Mouse (Mus musculus) testis, adult 10 weeks (tissue): ENCODE measurements around the gene Hfe. TPM values are rescaled to one million over a fixed set of nuclear protein-coding genes. Genes with fewer than 3 reads are reported as not detected.

Source experiments
- polyA plus RNA-seq: library from polyadenylated mRNA; stranded (reverse); fragments of 350-450 nt; fragmentation: Illumina TruSeq; extraction: RNeasy Lipid Tissue Mini Kit (QIAGEN cat#74804); gene quantifications from one replicate; pipeline ENCODE4 v1.2.3, GENCODE M21; 2014; ENCODE audit warnings: low read depth, low replicate concordance

Gene Hfe
- polyA plus RNA-seq: 13.3 TPM

DNA sequence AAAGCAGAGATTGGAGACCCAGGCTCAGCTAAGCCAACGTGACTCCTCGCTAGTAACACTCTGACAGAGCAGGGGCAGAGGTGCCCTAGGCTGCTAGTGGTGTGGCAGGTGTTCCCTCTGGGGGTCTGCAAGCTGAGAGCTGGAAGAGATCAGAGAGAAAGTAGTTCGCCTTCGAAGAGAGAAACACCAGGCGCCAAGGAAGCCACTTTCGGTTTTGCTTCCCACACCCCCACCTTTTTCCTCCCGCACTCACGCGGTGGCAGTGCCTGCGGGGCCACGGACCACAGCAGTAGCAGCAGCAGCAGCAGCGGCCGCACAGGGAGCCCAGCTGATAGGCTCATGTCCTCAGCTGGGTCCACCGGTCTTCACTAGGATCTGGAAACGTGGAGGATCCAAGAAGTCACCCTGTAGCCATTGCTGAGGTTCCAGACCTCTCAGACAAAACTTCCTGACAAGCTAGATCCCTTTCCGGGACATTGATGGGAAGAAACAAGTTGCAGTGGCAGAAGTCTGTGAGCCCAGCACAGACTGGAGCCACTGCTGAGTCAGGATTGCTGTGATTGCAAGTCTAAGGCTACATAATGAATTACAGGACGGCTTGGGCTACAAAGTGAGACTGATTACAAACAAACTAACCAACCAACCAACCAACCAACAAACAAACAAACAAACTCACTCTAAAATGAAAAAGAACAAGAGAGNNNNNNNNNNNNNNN lies at the start of gene Hfe:
TSS of gene Hfe (minus strand) at position 481 of the 716 bp plus-strand sequence.

DNA sequence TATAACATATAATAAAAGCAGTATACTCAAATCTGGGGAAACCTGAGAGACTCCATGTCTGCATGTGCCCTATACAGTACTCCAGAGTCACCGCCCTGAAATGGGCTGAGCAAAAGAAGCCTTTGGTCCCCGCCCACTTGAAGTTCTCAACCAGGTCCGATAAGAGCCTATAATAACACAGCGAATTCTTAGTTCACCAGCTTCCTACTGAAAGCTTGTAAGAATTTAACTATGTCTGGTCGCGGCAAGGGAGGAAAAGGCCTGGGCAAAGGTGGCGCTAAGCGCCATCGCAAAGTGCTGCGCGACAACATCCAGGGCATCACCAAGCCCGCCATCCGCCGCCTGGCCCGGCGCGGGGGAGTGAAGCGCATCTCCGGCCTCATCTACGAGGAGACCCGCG lies 46.1 kb upstream of the Hfe start, which contains the start of gene Hist1h4b:
TSS of gene Hist1h4b (plus strand) at position 224 of the 400 bp plus-strand sequence.

GRCm38 (mm10) chr13:23752067-23752741 lies 41.5 kb upstream of the Hfe start, which contains the start of gene Hist1h3b:
Gene Hist1h3b, plus strand, starts transcription at chr13:23752267.

DNA sequence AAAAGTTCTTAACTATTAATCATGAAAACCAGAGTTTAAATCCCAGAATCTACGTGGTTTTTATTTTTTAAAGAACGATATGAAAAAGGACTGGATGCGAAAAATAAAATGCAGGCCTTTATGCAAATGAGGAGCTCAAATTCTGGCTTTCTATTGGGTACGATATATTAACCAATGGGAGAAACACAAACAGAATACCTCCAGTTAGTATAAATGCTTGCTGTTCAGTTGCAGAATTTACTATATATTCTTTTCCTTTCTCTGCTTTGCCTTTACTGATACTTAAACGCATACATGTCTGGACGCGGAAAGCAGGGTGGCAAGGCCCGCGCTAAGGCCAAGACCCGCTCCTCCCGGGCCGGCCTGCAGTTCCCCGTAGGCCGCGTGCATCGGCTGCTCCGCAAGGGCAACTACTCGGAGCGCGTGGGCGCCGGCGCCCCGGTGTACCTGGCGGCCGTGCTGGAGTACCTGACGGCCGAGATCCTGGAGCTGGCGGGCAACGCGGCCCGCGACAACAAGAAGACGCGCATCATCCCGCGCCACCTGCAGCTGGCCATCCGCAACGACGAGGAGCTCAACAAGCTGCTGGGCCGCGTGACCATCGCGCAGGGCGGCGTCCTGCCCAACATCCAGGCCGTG lies 40.3 kb upstream of the Hfe start, which contains the start of gene Hist1h2ab:
TSS of gene Hist1h2ab (plus strand) at position 288 of the 639 bp plus-strand sequence.

GRCm38 (mm10) chr13:23746201-23747080 lies 35.8 kb upstream of the Hfe start, which contains the start of gene Hist1h2bb:
Gene Hist1h2bb, plus strand, starts transcription at chr13:23746734.

GRCm38 (mm10) chr13:23745381-23746161 lies 34.9 kb upstream of the Hfe start, which contains the start of gene Hist1h3c:
Gene Hist1h3c, minus strand, starts transcription at chr13:23745602.

DNA sequence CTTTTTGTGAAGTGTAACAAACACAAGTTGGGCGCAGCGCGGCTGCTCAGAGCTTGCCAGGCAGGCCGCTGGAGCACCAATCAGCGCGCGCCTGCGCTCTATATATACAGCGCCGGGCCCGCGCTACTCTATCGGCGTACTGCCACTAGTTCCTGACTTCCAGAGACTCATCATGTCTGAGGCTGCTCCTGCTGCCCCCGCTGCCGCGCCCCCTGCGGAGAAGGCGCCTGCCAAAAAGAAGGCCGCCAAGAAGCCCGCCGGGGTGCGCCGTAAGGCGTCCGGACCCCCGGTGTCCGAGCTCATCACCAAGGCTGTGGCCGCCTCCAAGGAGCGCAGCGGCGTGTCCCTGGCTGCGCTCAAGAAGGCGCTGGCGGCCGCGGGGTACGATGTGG lies 28.0 kb upstream of the Hfe start, which contains the start of gene Hist1h1c:
TSS of gene Hist1h1c (plus strand) at position 132 of the 392 bp plus-strand sequence.

DNA sequence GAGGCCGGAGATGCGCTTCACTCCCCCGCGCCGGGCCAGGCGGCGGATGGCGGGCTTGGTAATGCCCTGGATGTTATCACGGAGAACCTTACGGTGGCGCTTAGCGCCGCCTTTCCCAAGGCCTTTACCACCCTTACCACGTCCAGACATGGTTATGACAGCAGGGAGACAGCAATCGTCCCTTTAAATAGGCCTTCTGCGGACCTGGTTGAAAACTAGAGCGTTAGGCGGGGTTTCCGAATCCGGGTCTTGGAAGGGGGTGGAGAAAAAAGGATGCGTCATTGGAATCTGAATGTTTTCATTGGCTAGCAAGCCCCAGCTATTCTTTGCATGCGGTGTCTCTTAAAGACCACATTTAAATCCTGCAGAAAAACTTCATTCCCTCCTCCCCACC lies 12.4 kb downstream of the Hfe start, which contains the start of gene Hist1h4c:
TSS of gene Hist1h4c (minus strand) at position 155 of the 394 bp plus-strand sequence.

DNA sequence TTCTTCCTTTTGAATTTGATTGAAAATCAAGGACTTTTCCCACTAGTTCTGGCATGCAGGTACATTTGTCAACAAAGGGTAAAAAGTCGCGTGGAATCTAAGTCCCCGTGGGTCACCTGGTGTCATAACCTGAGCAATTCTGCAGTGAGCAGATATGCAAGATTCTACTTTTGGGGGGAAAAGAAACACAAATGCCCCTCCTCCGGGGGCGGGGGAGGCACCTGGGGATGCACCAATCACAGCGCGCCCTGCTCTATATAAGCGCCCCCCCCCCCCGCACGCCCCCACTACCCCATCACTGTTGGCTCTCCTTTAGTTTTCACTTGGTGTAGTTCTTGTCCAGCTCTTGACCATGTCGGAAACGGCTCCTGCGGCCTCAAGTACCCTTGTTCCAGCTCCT lies 15.1 kb downstream of the Hfe start, which contains the start of gene Hist1h1t:
TSS of gene Hist1h1t (plus strand) at position 301 of the 400 bp plus-strand sequence.

GRCm38 (mm10) chr13:23683755-23684281 lies 26.8 kb downstream of the Hfe start, which contains the start of the genes Hist1h2ac and Hist1h2bc:
Gene Hist1h2ac, minus strand, starts transcription at chr13:23683948.
Gene Hist1h2bc, plus strand, starts transcription at chr13:23684199.

Other genes with a start within 250 kb of the Hfe start
- gene Btn1a1, start 245.0 kb downstream of the Hfe start, polyA plus RNA-seq: 0.35 TPM
- gene Btn2a2, start 222.0 kb downstream of the Hfe start, polyA plus RNA-seq: 0.25 TPM
- not detected for gene Hist1h4h, start 179.8 kb downstream of the Hfe start, polyA plus RNA-seq
- gene Hist1h2af, start 176.9 kb downstream of the Hfe start, polyA plus RNA-seq: not detected
- not detected for gene Hist1h3g, start 175.4 kb downstream of the Hfe start, polyA plus RNA-seq
- gene Hist1h2bh, start 167.5 kb downstream of the Hfe start, polyA plus RNA-seq: not detected
- gene Hist1h3f, start 166.8 kb downstream of the Hfe start, polyA plus RNA-seq: not detected
- not detected for gene Hist1h4f, start 159.2 kb downstream of the Hfe start, polyA plus RNA-seq
- gene Hist1h1d, start 157.6 kb downstream of the Hfe start, polyA plus RNA-seq: 0.11 TPM
- not detected for gene Hist1h3e, start 148.5 kb downstream of the Hfe start, polyA plus RNA-seq
- not detected for gene Hist1h2ae, start 139.6 kb downstream of the Hfe start, polyA plus RNA-seq
- not detected for gene Hist1h2bg, start 139.5 kb downstream of the Hfe start, polyA plus RNA-seq
- gene Hist1h2bf, start 136.7 kb downstream of the Hfe start, polyA plus RNA-seq: not detected
- gene Hist1h2ad, start 136.5 kb downstream of the Hfe start, polyA plus RNA-seq: not detected
- gene Hist1h3d, start 135.1 kb downstream of the Hfe start, polyA plus RNA-seq: not detected
- gene Hist1h4d, start 129.3 kb downstream of the Hfe start, polyA plus RNA-seq: not detected
- 0.91 TPM for gene Hist1h2be, start 89.7 kb downstream of the Hfe start, polyA plus RNA-seq
- gene Hist1h1e, start 88.3 kb downstream of the Hfe start, polyA plus RNA-seq: 0.24 TPM
- gene Hist1h2ac, start 26.9 kb downstream of the Hfe start, polyA plus RNA-seq: 0.28 TPM
- gene Hist1h2bc, start 26.7 kb downstream of the Hfe start, polyA plus RNA-seq: 16.4 TPM
- gene Hist1h1t, start 15.0 kb downstream of the Hfe start, polyA plus RNA-seq: 0.91 TPM
- gene Hist1h4c, start 12.4 kb downstream of the Hfe start, polyA plus RNA-seq: 3.9 TPM
- gene Hist1h1c, start 28.0 kb upstream of the Hfe start, polyA plus RNA-seq: 1.8 TPM
- gene Hist1h3c, start 34.7 kb upstream of the Hfe start, polyA plus RNA-seq: not detected
- gene Hist1h2bb, start 35.9 kb upstream of the Hfe start, polyA plus RNA-seq: not detected
- gene Hist1h2ab, start 40.3 kb upstream of the Hfe start, polyA plus RNA-seq: not detected
- not detected for gene Hist1h3b, start 41.4 kb upstream of the Hfe start, polyA plus RNA-seq
- gene Hist1h4b, start 46.2 kb upstream of the Hfe start, polyA plus RNA-seq: not detected
- 3.1 TPM for gene Hist1h4a, start 50.4 kb upstream of the Hfe start, polyA plus RNA-seq
- gene Hist1h3a, start 51.5 kb upstream of the Hfe start, polyA plus RNA-seq: not detected
- gene Hist1h1a, start 52.8 kb upstream of the Hfe start, polyA plus RNA-seq: not detected
- gene Trim38, start 59.1 kb upstream of the Hfe start, polyA plus RNA-seq: 4.5 TPM
- 0.25 TPM for gene Slc17a2, start 96.1 kb upstream of the Hfe start, polyA plus RNA-seq
- gene Slc17a3, start 128.6 kb upstream of the Hfe start, polyA plus RNA-seq: 0.57 TPM
- gene Slc17a1, start 156.9 kb upstream of the Hfe start, polyA plus RNA-seq: 0.53 TPM
- gene Slc17a4, start 204.2 kb upstream of the Hfe start, polyA plus RNA-seq: not detected
- not detected for gene Hist1h2ba, start 223.3 kb upstream of the Hfe start, polyA plus RNA-seq
- not detected for gene Hist1h2aa, start 223.6 kb upstream of the Hfe start, polyA plus RNA-seq